Mouse (Mus musculus) intestine, embryonic 16.5 days (tissue): ENCODE measurements around the gene Umad1. TPM values are rescaled to one million over a fixed set of nuclear protein-coding genes. Genes with fewer than 3 reads are reported as not detected.

Experiments used
- ATAC-seq: fragments of 200-750 bp; cut with Nextera tagmentation; 2 replicates; pipeline ENCODE4 v1.8.0; 2017; ENCODE audit warnings: moderate TSS enrichment, moderate library complexity
- H3K27ac ChIP-seq: fragments of 300-500 bp; sonication (generic); 2 replicates; pipeline ENCODE4 v1.5.1; 2014; ENCODE audit warnings: mild to moderate bottlenecking, low read length
- H3K27me3 ChIP-seq: fragments of 300-500 bp; sonication (generic); replicated peaks from 2 replicates; pipeline ENCODE4 v1.6.1; 2014; ENCODE audit warnings: low read length, control low read depth, mixed read lengths; ENCODE audit not compliant: control insufficient read depth, insufficient read depth
- H3K36me3 ChIP-seq: fragments of 300-500 bp; sonication (generic); 2 replicates; pipeline ENCODE4 v1.6.1; 2014; ENCODE audit warnings: low read length, control low read depth; ENCODE audit not compliant: control insufficient read depth, insufficient read depth
- H3K4me1 ChIP-seq: fragments of 300-500 bp; sonication (generic); 2 replicates; pipeline ENCODE4 v1.6.1; 2014; ENCODE audit warnings: low read length, control low read depth, mixed read lengths; ENCODE audit not compliant: control insufficient read depth, insufficient read depth
- H3K4me2 ChIP-seq: fragments of 300-500 bp; sonication (generic); 2 replicates; pipeline ENCODE4 v1.6.1; 2014; ENCODE audit warnings: low read depth, low read length, control low read depth
- H3K4me3 ChIP-seq: fragments of 300-500 bp; sonication (generic); 2 replicates; pipeline ENCODE4 v1.5.1; 2014; ENCODE audit warnings: mild to moderate bottlenecking, low read length
- H3K9ac ChIP-seq: fragments of 300-500 bp; sonication (generic); 2 replicates; pipeline ENCODE4 v1.6.1; 2014; ENCODE audit warnings: low read depth, low read length
- H3K9me3 ChIP-seq: fragments of 300-500 bp; sonication (generic); 2 replicates; pipeline ENCODE4 v1.6.1; 2016; ENCODE audit warnings: low read length, control low read depth; ENCODE audit not compliant: control insufficient read depth
- WGBS: fragments of 180-500 bp; shearing (Covaris S2); extraction: QIAGEN DNeasy Blood & Tissue Kit; methylation state at CpG from one replicate; pipeline ENCODE4 v1.1.7; 2014; 5-methylcytosine and 5-hydroxymethylcytosine counted together
- polyA plus RNA-seq: library from polyadenylated mRNA; unstranded; fragments of >200 nt; fragmentation: Nextera tagmentation; extraction: Ambion mirVana; gene quantifications from 2 replicates; pipeline ENCODE4 v1.2.1, GENCODE M21; 2015

Umad1 gene
- polyA plus RNA-seq, 1 experiment from 2014 or later: 27.0 TPM

- Histone ChIP-seq H3K4me1 (no peaks in the 10 kb centered on the region), H3K36me3 (no peaks in the 10 kb centered on the region)
- no peak for ATAC-seq
These were observed 16.0 kb downstream of the Umad1 start for GRCm38 (mm10) chr6:8275098-8275497.

GRCm38 (mm10) chr6:8276431-8276830 lies 17.3 kb downstream of the Umad1 start:
- H3K4me2 ChIP-seq: no peak overlapping the region
- 0 out of 2 replicates have a peak, but pooled peaks have one; percentile 44 for ATAC-seq
- no peak overlapping the region for H3K9ac ChIP-seq
- no peak overlapping the region for H3K4me3 ChIP-seq
- no peaks in the 10 kb centered on the region for H3K9me3 ChIP-seq
- no peak overlapping the region for H3K27ac ChIP-seq
- no peaks in the 10 kb centered on the region for H3K27me3 ChIP-seq
- H3K4me1 ChIP-seq: no peaks in the 10 kb centered on the region
- 55% methylated on average over 4 of the region's 4 CpGs for WGBS
- H3K36me3 ChIP-seq: no peaks in the 10 kb centered on the region

More at GRCm38 (mm10) chr6:8275098-8275497, 16.0 kb downstream of the Umad1 start:
- WGBS: 24% methylated on average over 1 of the region's 1 CpGs
- H3K27me3 ChIP-seq: no peaks in the 10 kb centered on the region
- no peaks in the 10 kb centered on the region for H3K9me3 ChIP-seq
- H3K9ac ChIP-seq: no peak overlapping the region
- no peak overlapping the region for H3K27ac ChIP-seq
- H3K4me3 ChIP-seq: no peak overlapping the region
- no peak overlapping the region for H3K4me2 ChIP-seq

GRCm38 (mm10) chr6:8278426-8279002 lies 19.4 kb downstream of the Umad1 start:
- Histone ChIP-seq H3K27ac (no peak overlapping the region), H3K9ac (no peak overlapping the region), H3K4me2 (no peak overlapping the region), H3K27me3 (no peaks in the 10 kb centered on the region), H3K4me1 (no peaks in the 10 kb centered on the region), H3K9me3 (no peaks in the 10 kb centered on the region), H3K4me3 (no peak overlapping the region), H3K36me3 (no peaks in the 10 kb centered on the region)
- WGBS: 78% methylated on average over 5 of the region's 5 CpGs
- no peak for ATAC-seq

GRCm38 (mm10) chr6:8283255-8283654 lies 24.2 kb downstream of the Umad1 start:
- Histone ChIP-seq H3K4me3 (no peak overlapping the region), H3K27me3 (no peaks in the 10 kb centered on the region), H3K27ac (no peak overlapping the region), H3K4me2 (no peak overlapping the region), H3K9me3 (no peaks in the 10 kb centered on the region), H3K36me3 (no peaks in the 10 kb centered on the region), H3K4me1 (no peaks in the 10 kb centered on the region), H3K9ac (no peak overlapping the region)
- ATAC-seq: no peak
- WGBS: 89% methylated on average over 4 of the region's 4 CpGs

GRCm38 (mm10) chr6:8285401-8285960 lies 26.4 kb downstream of the Umad1 start:
- H3K9me3 ChIP-seq: no peaks in the 10 kb centered on the region
- ATAC-seq: no peak
- H3K27ac ChIP-seq: no peak overlapping the region
- H3K4me3 ChIP-seq: no peak overlapping the region
- no peak overlapping the region for H3K9ac ChIP-seq
- H3K36me3 ChIP-seq: no peaks in the 10 kb centered on the region
- H3K4me2 ChIP-seq: no peak overlapping the region
- H3K4me1 ChIP-seq: no peaks in the 10 kb centered on the region
- H3K27me3 ChIP-seq: no peaks in the 10 kb centered on the region
- WGBS: 68% methylated on average over 3 of the region's 3 CpGs

- Histone ChIP-seq H3K36me3 (no peaks in the 10 kb centered on the region), H3K27ac (no peak overlapping the region), H3K4me1 (no peaks in the 10 kb centered on the region), H3K4me2 (no peak overlapping the region), H3K9me3 (no peaks in the 10 kb centered on the region), H3K9ac (no peak overlapping the region), H3K27me3 (no peaks in the 10 kb centered on the region), H3K4me3 (no peak overlapping the region)
- WGBS: 89% methylated on average over 3 of the region's 3 CpGs
- no peak for ATAC-seq
These were observed 27.1 kb downstream of the Umad1 start for GRCm38 (mm10) chr6:8286146-8286545.

GRCm38 (mm10) chr6:8288755-8289580 lies 29.9 kb downstream of the Umad1 start:
- Histone ChIP-seq H3K4me1 (no peaks in the 10 kb centered on the region), H3K27me3 (no peaks in the 10 kb centered on the region), H3K4me3 (no peak overlapping the region), H3K9me3 (no peaks in the 10 kb centered on the region), H3K4me2 (no peak overlapping the region), H3K9ac (no peak overlapping the region), H3K36me3 (no peaks in the 10 kb centered on the region), H3K27ac (no peak overlapping the region)
- 86% methylated on average over 4 of the region's 4 CpGs for WGBS
- no peak for ATAC-seq

GRCm38 (mm10) chr6:8294048-8294784 lies 35.1 kb downstream of the Umad1 start:
- Histone ChIP-seq H3K4me1 (no peaks in the 10 kb centered on the region), H3K27ac (no peak overlapping the region), H3K36me3 (no peaks in the 10 kb centered on the region), H3K27me3 (no peaks in the 10 kb centered on the region), H3K9me3 (no peaks in the 10 kb centered on the region), H3K4me2 (no peak overlapping the region), H3K4me3 (no peak overlapping the region), H3K9ac (no peak overlapping the region)
- WGBS: 81% methylated on average over 4 of the region's 4 CpGs
- no peak for ATAC-seq
